Mouse (Mus musculus) MEL (cell line): ENCODE results near the gene Chkb.

Experiments
- CHD2 ChIP-seq: IDR thresholded peaks from 2 replicates; pipeline ENCODE4 v1.6.1; 2011; ENCODE audit warnings: low read length, improper control_type of control experiment
- CTCF ChIP-seq, 3 experiments: IDR thresholded peaks in 2 of 3; conservative IDR thresholded peaks in 1 of 3; 2 replicates each; pipeline ENCODE4 v1.5.1; 2011 to 2012; ENCODE audit warnings: low read length in 3 of 3, low read depth in 2 of 3, mild to moderate bottlenecking in 2 of 3, improper control_type of control experiment in 1 of 3, inconsistent platforms in 1 of 3, mixed read lengths in 1 of 3, moderate library complexity in 1 of 3; ENCODE audit not compliant: control insufficient read depth in 1 of 3, insufficient read depth in 1 of 3, poor library complexity in 1 of 3, severe bottlenecking in 1 of 3
- ELF1 ChIP-seq: IDR thresholded peaks from 2 replicates; pipeline ENCODE4 v1.6.1; 2014; ENCODE audit warnings: low read depth, mild to moderate bottlenecking, inconsistent platforms, low read length, improper control_type of control experiment, moderate library complexity
- EP300 ChIP-seq, 2 experiments: IDR thresholded peaks; 2 replicates each; pipeline ENCODE4 v1.6.1; 2011; ENCODE audit warnings: improper control_type of control experiment in 2 of 2, low read length in 2 of 2, low read depth in 1 of 2, mild to moderate bottlenecking in 1 of 2
- ETS1 ChIP-seq: IDR thresholded peaks from 2 replicates; pipeline ENCODE4 v1.6.1; 2012; ENCODE audit warnings: low read depth, mild to moderate bottlenecking, inconsistent platforms, low read length, improper control_type of control experiment, moderate library complexity
- GATA1 ChIP-seq: IDR thresholded peaks from 2 replicates; pipeline ENCODE4 v1.6.1; 2011; ENCODE audit warnings: low read depth, low read length, improper control_type of control experiment
- JUND ChIP-seq: IDR thresholded peaks from 2 replicates; pipeline ENCODE4 v1.6.1; 2011; ENCODE audit warnings: low read depth, mild to moderate bottlenecking, improper control_type of control experiment, low read length
- MAZ ChIP-seq: IDR thresholded peaks from 2 replicates; pipeline ENCODE4 v1.6.1; 2012; ENCODE audit warnings: low read depth, mild to moderate bottlenecking, inconsistent platforms, low read length, improper control_type of control experiment
- MYB ChIP-seq: IDR thresholded peaks from 2 replicates; pipeline ENCODE4 v1.6.1; 2011; ENCODE audit warnings: mild to moderate bottlenecking, low read depth, low read length, improper control_type of control experiment
- NELFE ChIP-seq: IDR thresholded peaks from 2 replicates; pipeline ENCODE4 v1.6.1; 2011; ENCODE audit warnings: low read depth, low read length, improper control_type of control experiment
- POLR2A ChIP-seq, 2 experiments: IDR thresholded peaks; 2 replicates each; pipeline ENCODE4 v1.6.1; 2011 to 2012; ENCODE audit warnings: low read length in 2 of 2, mild to moderate bottlenecking in 2 of 2, control low read depth in 1 of 2, improper control_type of control experiment in 1 of 2, low read depth in 1 of 2, moderate library complexity in 1 of 2; ENCODE audit not compliant: control insufficient read depth in 1 of 2, insufficient read depth in 1 of 2, poor library complexity in 1 of 2
- SMC3 ChIP-seq: IDR thresholded peaks from 2 replicates; pipeline ENCODE4 v1.6.1; 2011; ENCODE audit warnings: low read depth, low read length, improper control_type of control experiment
- USF1 ChIP-seq: IDR thresholded peaks from 2 replicates; pipeline ENCODE4 v1.6.1; 2014; ENCODE audit warnings: low read depth, mild to moderate bottlenecking, inconsistent platforms, low read length, improper control_type of control experiment, moderate library complexity

- no peak for TF ChIP-seq CTCF (IDR thresholded peaks at IDR 0.05 in 2 of 3, conservative IDR thresholded peaks at IDR 0.05 in 1 of 3; ENCODE audit: control insufficient read depth in 1 of 3, insufficient read depth in 1 of 3, low read depth in 2 of 3, low read length in 3 of 3, poor library complexity in 1 of 3, severe bottlenecking in 1 of 3)
- no peak for TF ChIP-seq POLR2A (IDR thresholded peaks at IDR 0.05; ENCODE audit: control insufficient read depth in 1 of 2, insufficient read depth in 1 of 2, low read depth in 1 of 2, low read length in 2 of 2, poor library complexity in 1 of 2)
- no peak for TF ChIP-seq NELFE
- TF ChIP-seq MYB, result no peak
- TF ChIP-seq USF1, result no peak
- TF ChIP-seq ETS1, result no peak
- no peak for TF ChIP-seq GATA1
- TF ChIP-seq JUND, result no peak
- TF ChIP-seq EP300 (IDR thresholded peaks at IDR 0.05; ENCODE audit: low read depth in 1 of 2, low read length in 2 of 2), result no peak
- TF ChIP-seq SMC3, result no peak
- TF ChIP-seq MAZ, result no peak
- TF ChIP-seq ELF1, result no peak
- no peak for TF ChIP-seq CHD2
Observed at GRCm38 (mm10) chr15:89387127-89387526, 42.6 kb downstream of the Chkb start.
